Mouse (Mus musculus) lung, adult 2 months (tissue): Measurements from ENCODE around the gene Meox1.

Source experiments
- CTCF ChIP-seq: fragments of 200-500 bp; IDR thresholded peaks from 2 replicates; pipeline ENCODE4 v1.5.1; 2011; ENCODE audit warnings: mild to moderate bottlenecking, low read length, control low read depth; ENCODE audit not compliant: insufficient read depth
- POLR2A ChIP-seq: fragments of 200-500 bp; IDR thresholded peaks from 2 replicates; pipeline ENCODE4 v1.6.1; 2011; ENCODE audit warnings: low read depth, mild to moderate bottlenecking, control low read depth, low read length, borderline replicate concordance; ENCODE audit errors: extremely low read depth

DNA sequence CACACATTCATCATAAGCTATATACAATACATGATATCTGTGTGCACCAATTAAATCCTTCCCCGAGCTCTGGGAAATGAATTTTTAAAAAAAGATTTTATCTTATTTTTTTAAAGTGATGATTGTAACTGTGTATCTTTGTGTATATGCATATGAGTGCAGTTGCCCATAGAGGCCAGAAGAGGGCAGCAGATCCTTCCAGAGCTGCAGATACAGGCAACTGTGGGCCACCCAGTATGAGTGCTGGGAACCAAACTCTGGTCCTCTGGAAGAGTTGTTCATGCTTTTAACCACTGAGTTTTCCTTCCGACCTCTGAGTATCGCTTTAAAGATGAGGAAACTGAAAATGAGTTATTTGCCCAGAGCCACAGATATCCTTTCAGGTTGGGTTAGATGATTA lies 53.8 kb downstream of the Meox1 start:
- TF ChIP-seq CTCF (no peak), POLR2A (no peak)
